Mouse (Mus musculus) neural tube, embryonic 15.5 days (tissue): Measurements from ENCODE around the gene Prkab2. TPM values are rescaled to one million over a fixed set of nuclear protein-coding genes. Genes with fewer than 3 reads are reported as not detected.

ENCODE experiments used
- ATAC-seq: fragments of 200-750 bp; cut with Nextera tagmentation; 2 replicates; pipeline ENCODE4 v1.8.0; 2017; ENCODE audit warnings: mild to moderate bottlenecking, moderate TSS enrichment, moderate library complexity; ENCODE audit not compliant: low FRiP score
- H3K27ac ChIP-seq: fragments of 300-500 bp; sonication (generic); replicated peaks from 2 replicates; pipeline ENCODE4 v1.5.1; 2015; ENCODE audit warnings: mild to moderate bottlenecking, inconsistent platforms
- H3K27me3 ChIP-seq: fragments of 300-500 bp; sonication (generic); replicated peaks from 2 replicates; pipeline ENCODE4 v1.6.1; 2015; ENCODE audit warnings: inconsistent platforms
- H3K36me3 ChIP-seq: fragments of 300-500 bp; sonication (generic); 2 replicates; pipeline ENCODE4 v1.6.1; 2015; ENCODE audit warnings: inconsistent platforms
- H3K4me1 ChIP-seq: fragments of 300-500 bp; sonication (generic); 2 replicates; pipeline ENCODE4 v1.6.1; 2015; ENCODE audit warnings: inconsistent platforms
- H3K4me2 ChIP-seq: fragments of 300-500 bp; sonication (generic); 2 replicates; pipeline ENCODE4 v1.6.1; 2015; ENCODE audit warnings: inconsistent platforms, mild to moderate bottlenecking, moderate library complexity
- H3K4me3 ChIP-seq: fragments of 300-500 bp; sonication (generic); replicated peaks from 2 replicates; pipeline ENCODE4 v1.5.1; 2015; ENCODE audit warnings: mild to moderate bottlenecking, inconsistent platforms
- H3K9ac ChIP-seq: fragments of 300-500 bp; sonication (generic); replicated peaks from 2 replicates; pipeline ENCODE4 v1.6.1; 2015; ENCODE audit warnings: mild to moderate bottlenecking, inconsistent platforms
- H3K9me3 ChIP-seq: fragments of 300-500 bp; sonication (generic); replicated peaks from 2 replicates; pipeline ENCODE4 v1.6.1; 2016; ENCODE audit warnings: inconsistent platforms
- WGBS: fragments of 180-500 bp; shearing (Covaris S2); methylation state at CpG from one replicate; pipeline ENCODE4 v1.1.7; 2015; ENCODE audit warnings: mixed read lengths; 5-methylcytosine and 5-hydroxymethylcytosine counted together
- polyA plus RNA-seq: library from polyadenylated mRNA; unstranded; fragments of >200 nt; fragmentation: Nextera tagmentation; extraction: Ambion mirVana; gene quantifications from 2 replicates; pipeline ENCODE4 v1.2.1, GENCODE M21; 2015

Prkab2 gene
- polyA plus RNA-seq, 1 experiment from 2014 or later = 15.4 TPM

GRCm38 (mm10) chr3:97696866-97697265 lies 38.9 kb downstream of the Prkab2 start:
- peaks cover 76% of the 10 kb centered on the region for H3K36me3 ChIP-seq
- WGBS = 91% methylated on average over 9 of the region's 9 CpGs
- no peaks in the 10 kb centered on the region for H3K9me3 ChIP-seq

DNA sequence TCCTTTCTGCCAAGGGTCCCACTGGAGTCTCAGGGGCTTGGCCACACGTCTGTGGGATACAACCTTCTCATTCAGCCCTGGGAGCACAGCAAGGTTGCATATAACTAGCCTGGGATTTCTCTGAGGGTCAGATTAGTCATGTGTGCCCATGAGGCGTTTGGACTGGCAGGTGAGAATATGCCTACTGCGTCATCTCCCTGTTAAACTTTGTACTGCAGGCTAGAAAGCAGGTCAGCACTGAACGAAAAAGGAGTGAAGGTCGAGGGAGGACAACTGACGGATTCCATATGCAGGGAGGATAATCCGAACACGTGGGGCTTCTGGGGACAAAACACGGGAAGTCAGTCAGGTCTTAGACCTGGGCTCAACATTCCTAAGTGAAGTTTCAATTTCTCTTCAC lies 39.3 kb downstream of the Prkab2 start:
- Histone ChIP-seq H3K4me2 (no peak overlapping the region), H3K9me3 (no peaks in the 10 kb centered on the region), H3K27me3 (no peaks in the 10 kb centered on the region), H3K36me3 (peaks cover 77% of the 10 kb centered on the region), H3K9ac (no peak overlapping the region), H3K27ac (no peak overlapping the region), H3K4me1 (no peaks in the 10 kb centered on the region), H3K4me3 (no peak overlapping the region)
- ATAC-seq = no peak
- WGBS = 87% methylated on average over 9 of the region's 9 CpGs

More at GRCm38 (mm10) chr3:97696866-97697265, 38.9 kb downstream of the Prkab2 start:
- no peaks in the 10 kb centered on the region for H3K4me1 ChIP-seq
- H3K27ac ChIP-seq = no peak overlapping the region
- no peak overlapping the region for H3K4me3 ChIP-seq
- no peak for ATAC-seq
- no peak overlapping the region for H3K9ac ChIP-seq
- no peaks in the 10 kb centered on the region for H3K27me3 ChIP-seq
- H3K4me2 ChIP-seq = no peak overlapping the region

- H3K27me3 ChIP-seq = no peaks in the 10 kb centered on the region
- no peaks in the 10 kb centered on the region for H3K9me3 ChIP-seq
- no peak overlapping the region for H3K27ac ChIP-seq
- ATAC-seq = no peak
- H3K9ac ChIP-seq = no peak overlapping the region
- no peak overlapping the region for H3K4me3 ChIP-seq
- H3K36me3 ChIP-seq = peaks cover 73% of the 10 kb centered on the region
- H3K4me1 ChIP-seq = no peaks in the 10 kb centered on the region
- H3K4me2 ChIP-seq = no peak overlapping the region
- 83% methylated on average over 3 of the region's 3 CpGs for WGBS
Measured at GRCm38 (mm10) chr3:97699061-97699460, 41.1 kb downstream of the Prkab2 start.

- WGBS = 73% methylated on average over 3 of the region's 3 CpGs
- H3K4me1 ChIP-seq = no peaks in the 10 kb centered on the region
- no peaks in the 10 kb centered on the region for H3K9me3 ChIP-seq
- no peak for ATAC-seq
- H3K36me3 ChIP-seq = peaks cover 57% of the 10 kb centered on the region
- H3K27ac ChIP-seq = no peak overlapping the region
- no peak overlapping the region for H3K4me3 ChIP-seq
- no peak overlapping the region for H3K9ac ChIP-seq
- H3K4me2 ChIP-seq = no peak overlapping the region
- H3K27me3 ChIP-seq = no peaks in the 10 kb centered on the region
Measured at GRCm38 (mm10) chr3:97701198-97701597, 43.2 kb downstream of the Prkab2 start.

GRCm38 (mm10) chr3:97702448-97703080 lies 44.6 kb downstream of the Prkab2 start:
- 94% methylated on average over 11 of the region's 11 CpGs for WGBS
- no peak overlapping the region for H3K4me2 ChIP-seq
- H3K4me1 ChIP-seq = no peaks in the 10 kb centered on the region

DNA sequence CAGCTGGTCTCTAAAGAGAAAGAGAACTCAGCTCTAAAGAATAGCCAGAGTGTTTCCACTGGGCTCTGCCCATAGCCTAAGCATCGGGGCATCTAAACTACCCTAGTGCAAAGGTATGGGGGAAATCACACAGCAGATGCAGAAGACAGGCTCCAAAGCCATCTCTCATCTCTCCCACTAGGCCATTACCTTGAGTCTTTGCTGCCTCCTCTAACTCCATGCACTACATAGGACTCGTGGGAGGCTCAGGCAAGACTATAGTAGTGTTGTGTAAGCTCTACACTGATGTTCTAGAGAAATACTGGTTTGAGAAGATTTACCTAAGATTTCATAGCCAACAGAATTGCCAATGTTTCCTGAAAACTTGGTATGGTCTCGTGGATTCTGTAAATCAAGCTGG lies 47.5 kb downstream of the Prkab2 start:
- H3K27me3 ChIP-seq = no peaks in the 10 kb centered on the region
- H3K27ac ChIP-seq = no peak overlapping the region
- H3K4me2 ChIP-seq = no peak overlapping the region
- 83% methylated on average over 3 of the region's 3 CpGs for WGBS
- no peak for ATAC-seq
- no peaks in the 10 kb centered on the region for H3K4me1 ChIP-seq
- H3K4me3 ChIP-seq = no peak overlapping the region
- peaks cover 51% of the 10 kb centered on the region for H3K36me3 ChIP-seq
- H3K9ac ChIP-seq = no peak overlapping the region
- H3K9me3 ChIP-seq = no peaks in the 10 kb centered on the region

More at GRCm38 (mm10) chr3:97702448-97703080, 44.6 kb downstream of the Prkab2 start:
- Histone ChIP-seq H3K27me3 (no peaks in the 10 kb centered on the region), H3K9ac (no peak overlapping the region), H3K36me3 (peaks cover 48% of the 10 kb centered on the region), H3K27ac (no peak overlapping the region), H3K4me3 (no peak overlapping the region), H3K9me3 (no peaks in the 10 kb centered on the region)
- no peak for ATAC-seq

GRCm38 (mm10) chr3:97706561-97706960 lies 48.6 kb downstream of the Prkab2 start:
- no peaks in the 10 kb centered on the region for H3K4me1 ChIP-seq
- no peak overlapping the region for H3K4me3 ChIP-seq
- no peak for ATAC-seq
- no peaks in the 10 kb centered on the region for H3K9me3 ChIP-seq
- no peaks in the 10 kb centered on the region for H3K27me3 ChIP-seq
- H3K4me2 ChIP-seq = no peak overlapping the region
- no peak overlapping the region for H3K9ac ChIP-seq
- 83% methylated on average over 4 of the region's 4 CpGs for WGBS
- no peak overlapping the region for H3K27ac ChIP-seq
- peaks cover 51% of the 10 kb centered on the region for H3K36me3 ChIP-seq

GRCm38 (mm10) chr3:97710134-97710533 lies 52.1 kb downstream of the Prkab2 start:
- 92% methylated on average over 11 of the region's 11 CpGs for WGBS

DNA sequence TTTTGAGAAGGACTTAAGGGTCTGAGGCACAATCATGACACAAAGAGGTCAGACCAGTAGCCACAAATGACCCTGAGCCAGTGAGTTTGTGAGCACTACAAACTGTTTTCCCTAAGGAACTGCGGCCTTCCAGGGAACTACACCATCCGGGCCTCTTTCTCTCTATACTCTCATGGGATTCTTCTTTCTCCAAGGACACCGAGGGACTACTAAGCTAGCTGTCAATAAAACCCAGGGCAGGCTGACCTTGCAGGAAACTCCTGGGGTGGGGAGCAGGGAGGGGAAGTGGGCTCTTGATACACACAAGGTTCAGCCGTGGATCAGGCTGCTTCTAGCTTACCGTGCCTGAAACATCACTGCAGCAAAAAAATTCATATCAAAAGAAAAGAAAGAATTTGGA lies 52.9 kb downstream of the Prkab2 start:
- 62% methylated on average over 5 of the region's 5 CpGs for WGBS
- no peaks in the 10 kb centered on the region for H3K4me1 ChIP-seq
- H3K4me3 ChIP-seq = no peak overlapping the region
- no peaks in the 10 kb centered on the region for H3K9me3 ChIP-seq
- H3K4me2 ChIP-seq = no peak overlapping the region
- no peaks in the 10 kb centered on the region for H3K27me3 ChIP-seq
- H3K36me3 ChIP-seq = peaks cover 54% of the 10 kb centered on the region
- no peak overlapping the region for H3K9ac ChIP-seq
- no peak overlapping the region for H3K27ac ChIP-seq
- no peak for ATAC-seq

More at GRCm38 (mm10) chr3:97710134-97710533, 52.1 kb downstream of the Prkab2 start:
- H3K9me3 ChIP-seq = no peaks in the 10 kb centered on the region
- ATAC-seq = no peak
- H3K27ac ChIP-seq = no peak overlapping the region
- H3K36me3 ChIP-seq = peaks cover 49% of the 10 kb centered on the region
- H3K4me1 ChIP-seq = no peaks in the 10 kb centered on the region
- H3K27me3 ChIP-seq = no peaks in the 10 kb centered on the region
- H3K4me2 ChIP-seq = no peak overlapping the region
- H3K9ac ChIP-seq = no peak overlapping the region
- H3K4me3 ChIP-seq = no peak overlapping the region

GRCm38 (mm10) chr3:97715922-97716321 lies 57.9 kb downstream of the Prkab2 start:
- no peaks in the 10 kb centered on the region for H3K9me3 ChIP-seq
- no peak overlapping the region for H3K27ac ChIP-seq
- H3K4me3 ChIP-seq = no peak overlapping the region
- 92% methylated on average over 1 of the region's 1 CpGs for WGBS
- H3K27me3 ChIP-seq = no peaks in the 10 kb centered on the region
- no peak overlapping the region for H3K9ac ChIP-seq
- H3K4me2 ChIP-seq = no peak overlapping the region
- no peak for ATAC-seq
- no peaks in the 10 kb centered on the region for H3K4me1 ChIP-seq
- peaks cover 52% of the 10 kb centered on the region for H3K36me3 ChIP-seq

DNA sequence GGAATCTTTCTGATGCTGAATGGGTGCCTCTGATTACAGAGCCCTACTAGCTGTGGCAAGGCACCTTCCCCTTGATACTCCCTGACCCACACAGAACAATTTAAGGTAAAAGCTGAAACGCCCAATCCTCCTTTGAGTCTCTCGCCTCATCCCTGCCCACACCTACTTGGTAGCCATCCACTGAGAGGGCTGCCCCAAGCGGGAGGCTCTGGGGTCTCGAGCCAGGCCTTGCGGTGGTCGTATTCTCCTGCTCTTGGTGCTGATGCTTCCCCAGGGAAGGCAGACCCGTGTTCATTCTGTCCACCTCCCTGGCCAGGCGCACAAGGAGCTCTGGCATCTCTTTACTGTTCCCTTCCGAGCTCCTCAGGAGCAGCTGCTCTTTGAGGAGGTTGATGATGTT lies 61.1 kb downstream of the Prkab2 start:
- Histone ChIP-seq H3K4me2 (no peak overlapping the region), H3K9me3 (peaks cover 3% of the 10 kb centered on the region; the same call in 1 of the 2 replicates), H3K27me3 (no peaks in the 10 kb centered on the region), H3K36me3 (peaks cover 58% of the 10 kb centered on the region), H3K9ac (no peak overlapping the region), H3K27ac (no peak overlapping the region), H3K4me1 (no peaks in the 10 kb centered on the region), H3K4me3 (no peak overlapping the region)
- ATAC-seq = no peak
- WGBS = 93% methylated on average over 9 of the region's 9 CpGs
